Mouse (Mus musculus): ENCODE results near the gene Prmt2. TPM values are rescaled to one million over a fixed set of nuclear protein-coding genes. Genes with fewer than 3 reads are reported as not detected.

Gene Prmt2
- total RNA-seq (2014; rRNA removed; ENCODE audit: low replicate concordance) = 24.2 and 27.7 TPM in 2 replicates
- 31.7 and 36.2 TPM in 2 replicates for polyA plus RNA-seq (2015; fragmentation: Nextera tagmentation; extraction: Ambion mirVana)

GRCm38 (mm10) chr10:76237341-76238225 lies at the start of gene Prmt2:
Gene Prmt2 (minus strand): TSS chr10:76237865.
- TF ChIP-seq EP300 (IDR thresholded peaks at IDR 0.05; ENCODE audit: low read depth) (no peak), CTCF (IDR thresholded peaks at IDR 0.05; ENCODE audit: low read depth) (0 out of 2 replicates have a peak, but pooled peaks have one; percentile 5)
- Histone ChIP-seq H3K36me3 (replicated peaks; ENCODE audit: control insufficient read depth, insufficient read depth, low read length) (no peaks in the 10 kb centered on the region), H3K27me3 (ENCODE audit: control insufficient read depth, insufficient read depth, low read length) (no peaks in the 10 kb centered on the region), H3K4me3 (ENCODE audit: low read depth, low read length) (peak within 1 kb of the TSS; percentile 89), H3K27ac (ENCODE audit: low read depth) (peak within 1 kb of the TSS; percentile 74), H3K9me3 (replicated peaks; ENCODE audit: control insufficient read depth, low read length) (no peaks in the 10 kb centered on the region), H3K4me1 (ENCODE audit: control insufficient read depth, insufficient read depth) (peaks cover 13% of the 10 kb centered on the region; the same call in 1 of the 2 replicates), H3K4me2 (ENCODE audit: low read depth, low read length) (peak within 1 kb of the TSS; percentile 95), H3K9ac (replicated peaks; ENCODE audit: low read depth, low read length) (peak within 1 kb of the TSS; percentile 58)
- DNase-seq (ENCODE audit: low spot score) (peak; percentile 95), ATAC-seq (ENCODE audit: insufficient read depth, low read depth) (peak; percentile 98)
- WGBS = 1% methylated on average over 46 of the region's 47 CpGs

GRCm38 (mm10) chr10:76278541-76279097 lies 41.0 kb upstream of the Prmt2 start:
- Histone ChIP-seq H3K36me3 (replicated peaks; ENCODE audit: control insufficient read depth, insufficient read depth, low read length) (peaks cover 87% of the 10 kb centered on the region), H3K9me3 (replicated peaks; ENCODE audit: control insufficient read depth, low read length) (no peaks in the 10 kb centered on the region), H3K27me3 (ENCODE audit: control insufficient read depth, insufficient read depth, low read length) (no peaks in the 10 kb centered on the region), H3K4me3 (ENCODE audit: low read depth, low read length) (no peak overlapping the region), H3K4me2 (ENCODE audit: low read depth, low read length) (no peak overlapping the region), H3K9ac (replicated peaks; ENCODE audit: low read depth, low read length) (no peak overlapping the region), H3K4me1 (ENCODE audit: control insufficient read depth, insufficient read depth) (no peaks in the 10 kb centered on the region), H3K27ac (ENCODE audit: low read depth) (no peak overlapping the region)
- 54% methylated on average over 5 of the region's 5 CpGs for WGBS
- TF ChIP-seq CTCF (IDR thresholded peaks at IDR 0.05; ENCODE audit: low read depth) (no peak), EP300 (IDR thresholded peaks at IDR 0.05; ENCODE audit: low read depth) (no peak)
- ATAC-seq (ENCODE audit: insufficient read depth, low read depth) (no peak), DNase-seq (ENCODE audit: low spot score) (no peak)

DNA sequence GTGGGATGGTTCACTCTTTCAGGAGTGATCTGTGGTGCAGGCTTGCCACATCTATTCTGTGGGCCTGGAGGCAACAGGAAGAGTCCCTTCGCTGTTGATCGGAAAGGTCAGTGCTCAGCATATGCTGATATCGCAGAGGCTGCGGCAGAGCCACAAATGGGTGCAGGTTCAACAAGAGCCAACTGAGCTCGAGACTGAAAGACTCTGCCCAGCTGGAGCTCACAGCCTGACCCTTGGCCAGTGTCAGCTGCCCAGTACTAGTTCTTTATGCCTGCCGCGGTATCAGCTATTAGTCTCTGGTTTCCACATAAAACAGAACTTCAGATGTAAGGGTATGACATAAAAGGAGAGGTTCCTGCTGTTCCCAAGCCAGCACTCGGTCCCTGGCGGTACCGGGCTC lies 37.6 kb upstream of the Prmt2 start:
- TF ChIP-seq EP300 (IDR thresholded peaks at IDR 0.05; ENCODE audit: low read depth) = no peak
- no peak for TF ChIP-seq CTCF (IDR thresholded peaks at IDR 0.05; ENCODE audit: low read depth)
- ATAC-seq (ENCODE audit: insufficient read depth, low read depth) (no peak), DNase-seq (ENCODE audit: low spot score) (no peak)
- Histone ChIP-seq H3K4me3 (ENCODE audit: low read depth, low read length) (no peak overlapping the region), H3K9me3 (replicated peaks; ENCODE audit: control insufficient read depth, low read length) (no peaks in the 10 kb centered on the region), H3K4me2 (ENCODE audit: low read depth, low read length) (no peak overlapping the region), H3K27me3 (ENCODE audit: control insufficient read depth, insufficient read depth, low read length) (no peaks in the 10 kb centered on the region), H3K27ac (ENCODE audit: low read depth) (no peak overlapping the region), H3K9ac (replicated peaks; ENCODE audit: low read depth, low read length) (no peak overlapping the region), H3K4me1 (ENCODE audit: control insufficient read depth, insufficient read depth) (no peaks in the 10 kb centered on the region), H3K36me3 (replicated peaks; ENCODE audit: control insufficient read depth, insufficient read depth, low read length) (peaks cover 84% of the 10 kb centered on the region)
- 63% methylated on average over 10 of the region's 10 CpGs for WGBS

- TF ChIP-seq CTCF (IDR thresholded peaks at IDR 0.05; ENCODE audit: low read depth) (peak; percentile 62), EP300 (IDR thresholded peaks at IDR 0.05; ENCODE audit: low read depth) (no peak)
- DNase-seq (ENCODE audit: low spot score) = no peak
Observed at GRCm38 (mm10) chr10:76271238-76271637, 33.6 kb upstream of the Prmt2 start.

DNA sequence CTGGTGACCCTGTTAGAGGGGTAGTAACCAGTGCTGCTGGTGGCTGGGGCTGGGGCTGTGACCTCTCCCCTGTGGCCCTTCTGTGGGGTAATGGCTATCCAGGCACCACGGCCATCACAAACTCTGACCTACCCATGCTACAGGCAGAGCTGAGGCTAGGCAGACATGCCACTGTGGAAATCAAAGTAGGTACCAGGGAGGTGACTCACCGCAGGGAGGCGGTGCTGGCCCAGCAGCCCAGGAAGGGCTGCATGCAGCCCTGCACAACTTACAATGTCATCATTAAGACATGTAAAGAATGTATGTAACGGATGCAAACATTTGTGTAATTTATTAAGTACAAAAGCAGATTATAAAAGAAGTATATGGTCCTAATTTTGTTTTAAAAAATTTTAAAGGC lies 24.8 kb upstream of the Prmt2 start:
- no peak for ATAC-seq (ENCODE audit: insufficient read depth, low read depth)
- H3K9ac ChIP-seq (replicated peaks; ENCODE audit: low read depth, low read length) = no peak overlapping the region
- H3K27me3 ChIP-seq (ENCODE audit: control insufficient read depth, insufficient read depth, low read length) = no peaks in the 10 kb centered on the region
- no peak for TF ChIP-seq EP300 (IDR thresholded peaks at IDR 0.05; ENCODE audit: low read depth)
- no peak for TF ChIP-seq CTCF (IDR thresholded peaks at IDR 0.05; ENCODE audit: low read depth)
- peaks cover 25% of the 10 kb centered on the region for H3K36me3 ChIP-seq (replicated peaks; ENCODE audit: control insufficient read depth, insufficient read depth, low read length)
- H3K27ac ChIP-seq (ENCODE audit: low read depth) = no peak overlapping the region
- no peak for DNase-seq (ENCODE audit: low spot score)
- H3K4me3 ChIP-seq (ENCODE audit: low read depth, low read length) = no peak overlapping the region
- WGBS = 54% methylated on average over 4 of the region's 4 CpGs
- H3K4me1 ChIP-seq (ENCODE audit: control insufficient read depth, insufficient read depth) = peaks cover 10% of the 10 kb centered on the region
- H3K9me3 ChIP-seq (replicated peaks; ENCODE audit: control insufficient read depth, low read length) = no peaks in the 10 kb centered on the region
- no peak overlapping the region for H3K4me2 ChIP-seq (ENCODE audit: low read depth, low read length)

More at GRCm38 (mm10) chr10:76271238-76271637, 33.6 kb upstream of the Prmt2 start:
- H3K4me2 ChIP-seq (ENCODE audit: low read depth, low read length) = no peak overlapping the region
- H3K4me3 ChIP-seq (ENCODE audit: low read depth, low read length) = no peak overlapping the region
- ATAC-seq (ENCODE audit: insufficient read depth, low read depth) = peak; percentile 44
- H3K27me3 ChIP-seq (ENCODE audit: control insufficient read depth, insufficient read depth, low read length) = no peaks in the 10 kb centered on the region
- no peaks in the 10 kb centered on the region for H3K9me3 ChIP-seq (replicated peaks; ENCODE audit: control insufficient read depth, low read length)
- no peak overlapping the region for H3K9ac ChIP-seq (replicated peaks; ENCODE audit: low read depth, low read length)
- WGBS = 37% methylated on average over 8 of the region's 8 CpGs
- H3K4me1 ChIP-seq (ENCODE audit: control insufficient read depth, insufficient read depth) = no peaks in the 10 kb centered on the region
- no peak overlapping the region for H3K27ac ChIP-seq (ENCODE audit: low read depth)
- H3K36me3 ChIP-seq (replicated peaks; ENCODE audit: control insufficient read depth, insufficient read depth, low read length) = peaks cover 83% of the 10 kb centered on the region

Measured in heart, postnatal 0 days (tissue).